Mouse (Mus musculus) cerebellum, adult 11 months (tissue): ENCODE results near the gene Ache.

Source experiments
- DNase-seq: peaks from one replicate; pipeline ENCODE4 v3.0.0; 2022

Gene Ache

DNA sequence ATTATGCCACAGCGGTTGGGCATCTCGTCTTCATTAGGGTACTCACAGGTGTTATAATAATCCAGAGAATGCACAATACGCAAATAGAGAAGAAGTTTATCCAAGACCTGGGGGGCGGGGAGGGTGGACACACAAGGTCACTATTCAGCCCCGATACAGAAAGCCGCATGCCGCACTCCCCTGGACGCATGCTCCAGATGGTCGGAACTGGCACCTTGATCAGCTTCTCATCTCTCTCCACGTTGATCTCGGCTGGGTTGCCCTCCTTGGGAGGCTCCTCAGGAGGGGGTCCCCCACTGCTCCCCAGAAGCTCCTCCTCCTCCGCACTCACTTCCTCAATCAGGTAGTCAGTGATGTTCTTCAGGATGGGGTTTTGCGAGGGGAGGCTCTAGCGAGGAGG, 9.8 kb downstream of the Ache start:
- peak; percentile 17 for DNase-seq

DNA sequence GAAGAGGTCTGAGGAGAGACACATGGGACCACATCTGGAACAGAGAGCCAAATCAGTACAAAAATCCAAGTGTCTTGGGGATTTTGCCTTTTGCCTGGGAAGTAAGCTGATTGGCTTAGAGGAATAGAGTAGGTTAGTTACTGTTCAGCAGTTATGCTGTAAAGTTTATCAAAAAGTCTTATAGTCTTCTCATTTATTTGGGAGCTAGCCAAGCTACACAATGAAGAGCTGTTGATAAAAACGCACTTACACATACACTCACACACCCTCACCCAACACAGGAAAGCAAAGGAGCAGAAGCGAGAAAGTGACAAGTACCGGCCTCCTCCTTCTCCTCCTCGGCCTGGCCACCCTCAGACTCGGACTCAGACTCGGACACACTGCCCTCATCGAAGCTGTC, 11.9 kb downstream of the Ache start:
- DNase-seq, result no peak

DNA sequence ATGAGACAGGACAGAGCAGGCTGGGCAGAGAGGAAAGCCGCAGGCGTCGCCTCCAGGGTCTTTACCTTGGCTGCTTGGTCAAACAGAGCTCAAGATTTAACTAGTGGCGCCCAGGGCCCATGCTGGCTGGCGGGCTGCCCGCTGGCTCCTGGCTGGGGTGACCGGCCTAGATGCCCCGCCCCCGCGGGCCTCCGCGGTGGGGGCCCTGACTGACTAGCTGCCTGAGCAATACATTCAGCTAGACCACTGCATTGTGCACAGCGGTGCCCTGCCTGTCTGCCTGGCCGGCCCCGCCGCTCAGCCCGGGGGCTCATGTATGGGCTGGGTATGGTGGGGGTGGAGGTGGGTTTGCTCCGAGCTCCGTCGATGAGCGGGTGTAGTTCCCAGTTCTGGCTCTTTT, 13.9 kb downstream of the Ache start:
- no peak for DNase-seq

DNA sequence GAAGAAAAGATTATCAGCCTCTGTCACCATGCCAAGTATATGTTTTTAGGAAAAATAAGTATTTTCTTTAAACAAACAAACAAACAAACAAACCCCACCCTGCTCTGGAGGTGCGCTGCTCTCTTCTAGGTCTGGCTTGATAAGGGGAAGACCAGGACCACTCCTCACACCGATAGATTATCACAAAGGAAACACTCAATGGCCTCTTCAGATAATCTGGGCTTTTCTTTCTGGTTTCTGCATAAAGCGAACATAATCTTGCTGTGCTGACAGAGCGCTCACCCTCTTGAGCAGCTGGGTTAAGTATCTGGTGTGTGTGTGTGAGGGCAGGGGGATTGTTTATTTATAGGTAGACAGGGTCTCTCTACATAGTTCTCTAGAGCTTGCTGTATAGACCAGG, 16.3 kb downstream of the Ache start:
- DNase-seq, result no peak

DNA sequence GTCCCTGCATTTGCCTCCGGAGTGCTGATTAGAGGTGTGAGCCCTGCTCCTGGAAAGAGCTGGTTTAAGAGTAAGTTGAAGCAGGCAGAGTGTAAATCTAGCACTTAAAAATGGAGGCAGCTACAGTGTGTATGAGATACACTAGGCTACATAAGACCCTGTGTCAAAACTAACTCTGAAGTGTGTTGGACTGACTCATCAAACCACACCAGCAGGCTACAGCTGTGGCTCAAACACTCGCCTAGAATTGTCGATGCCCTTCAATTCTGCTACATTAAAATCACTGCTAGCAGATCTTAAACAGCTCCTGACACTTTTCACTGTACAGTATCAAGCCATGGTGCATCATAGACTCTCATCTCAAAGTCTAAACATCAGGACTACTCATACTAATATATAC, 16.8 kb downstream of the Ache start:
- DNase-seq, result no peak

DNA sequence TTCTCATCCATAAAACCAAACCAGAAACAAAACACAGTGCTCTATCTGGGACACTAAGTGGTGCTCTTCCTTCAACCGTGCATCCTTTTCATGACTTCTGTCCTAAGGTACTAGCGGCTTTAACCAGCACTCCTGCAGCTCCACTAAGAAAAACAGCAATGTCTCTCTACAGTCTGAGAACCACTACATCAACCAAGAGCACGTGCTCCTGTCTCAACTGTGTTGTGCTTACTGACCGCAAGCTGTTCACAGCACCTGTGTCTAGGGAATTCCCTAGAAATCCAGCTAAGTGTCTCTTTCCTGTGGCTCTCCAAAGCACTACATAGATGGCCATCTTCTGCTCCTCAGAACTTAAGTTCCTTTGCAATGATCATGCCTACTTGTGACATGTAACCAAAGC, 17.5 kb downstream of the Ache start:
- no peak for DNase-seq

DNA sequence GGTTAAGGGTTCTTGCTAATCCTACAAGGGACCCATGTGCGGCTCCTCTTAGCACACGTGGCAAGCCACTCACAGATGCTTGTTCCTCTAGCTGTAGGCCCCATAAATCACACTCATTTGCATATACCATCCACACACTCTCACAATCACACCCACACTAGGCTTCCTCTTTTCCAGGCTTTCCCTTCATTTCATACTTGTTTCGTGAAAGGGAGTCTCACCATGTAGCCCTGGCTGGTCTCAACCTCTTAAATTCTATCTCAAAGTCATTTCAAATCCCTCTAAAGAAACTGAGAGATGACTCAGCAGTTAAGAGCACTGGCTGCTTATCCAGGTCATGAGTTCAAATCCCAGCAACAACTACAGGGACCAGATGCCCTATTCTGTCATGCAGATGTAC, 18.5 kb downstream of the Ache start:
- DNase-seq, result no peak

DNA sequence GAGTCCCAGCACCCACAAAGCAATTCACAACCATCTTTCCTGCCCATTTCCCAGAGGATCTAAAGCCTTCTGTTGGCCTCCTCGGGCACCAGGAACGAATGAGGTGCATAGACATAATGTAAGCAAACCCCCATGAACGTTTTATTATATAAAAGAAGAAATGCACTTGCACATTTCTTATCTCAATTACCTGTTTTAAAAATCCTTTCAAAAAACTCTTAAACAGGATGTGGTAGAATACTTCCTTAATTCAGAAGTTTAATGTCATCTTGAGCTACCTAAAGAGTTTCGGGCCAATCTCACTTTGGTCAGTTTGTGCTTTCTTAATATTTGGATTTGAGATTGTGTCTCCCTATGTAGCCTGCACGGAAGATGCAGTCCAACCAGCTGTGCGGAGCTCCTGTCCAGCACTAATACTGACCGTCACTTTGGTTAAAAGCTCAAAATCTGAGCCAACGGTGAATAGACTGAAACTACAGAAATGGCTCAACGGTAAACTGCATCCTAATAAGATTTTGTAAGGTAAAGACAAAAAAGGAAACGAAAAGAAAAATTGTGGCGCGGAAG, 19.2 kb downstream of the Ache start:
- DNase-seq, result no peak

DNA sequence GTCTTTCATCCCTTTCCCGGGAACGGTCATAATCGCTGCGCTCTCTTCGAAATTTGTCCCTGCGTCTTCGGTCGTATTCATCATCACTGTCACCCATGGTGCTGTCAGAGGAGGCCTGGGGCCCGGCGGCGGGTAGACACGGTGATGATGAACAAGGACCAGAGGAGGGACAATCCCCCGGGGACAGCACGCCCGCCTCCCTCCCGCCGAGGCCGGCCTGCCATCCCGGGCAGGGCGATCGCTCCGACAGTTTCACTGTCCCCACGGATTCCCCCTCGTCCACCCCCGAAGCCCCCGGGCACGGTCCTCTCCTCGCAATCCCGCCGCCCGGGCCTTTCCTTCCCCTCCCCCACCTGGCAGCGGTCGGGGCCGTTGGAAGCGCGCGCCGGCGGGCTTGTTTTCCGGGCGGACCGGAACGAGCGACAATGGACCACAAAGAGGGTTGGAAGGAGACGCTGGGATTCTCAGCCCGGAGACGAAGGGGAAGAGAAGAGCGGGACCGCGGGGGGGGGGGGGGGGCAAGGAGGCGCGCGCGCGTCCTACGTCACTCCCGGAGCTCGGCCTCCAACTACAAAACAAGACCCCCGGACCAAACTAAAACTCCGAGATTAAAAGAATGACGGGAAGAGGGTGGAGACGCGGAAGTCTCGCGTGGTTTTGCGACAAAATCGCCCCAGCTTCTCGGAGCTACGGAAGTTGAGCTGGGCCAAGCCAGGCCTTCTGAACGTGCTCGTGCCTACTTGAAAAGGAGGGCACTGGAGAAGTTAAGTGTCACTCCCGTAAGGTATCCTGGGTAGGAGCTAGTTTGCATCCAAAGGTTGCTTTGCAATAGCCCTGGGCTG, 20.0 kb downstream of the Ache start, which contains the start of gene Srrt:
Gene Srrt, minus strand, starts transcription at position 604 of the 842 bp plus-strand sequence.
- DNase-seq, result peak; percentile 86

DNA sequence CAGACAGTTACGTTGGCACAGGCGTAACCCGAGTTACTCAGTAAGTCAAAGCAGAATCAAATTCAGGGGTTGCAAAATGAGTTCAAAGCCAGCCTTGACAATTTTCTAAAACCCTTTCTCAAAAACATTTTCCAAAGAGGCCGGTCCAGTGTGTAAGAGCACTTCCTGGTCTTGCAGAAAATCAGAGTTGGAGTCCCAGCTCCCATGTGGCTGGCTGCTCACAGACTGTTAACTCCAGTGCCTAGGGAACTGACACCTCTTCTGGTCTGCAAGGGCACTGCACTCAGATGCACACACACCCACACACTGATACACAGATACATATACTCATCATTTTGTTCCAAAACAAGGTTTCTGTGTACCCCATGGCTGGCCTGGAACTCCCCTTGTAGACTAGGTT, 21.0 kb downstream of the Ache start:
- DNase-seq, result no peak

DNA sequence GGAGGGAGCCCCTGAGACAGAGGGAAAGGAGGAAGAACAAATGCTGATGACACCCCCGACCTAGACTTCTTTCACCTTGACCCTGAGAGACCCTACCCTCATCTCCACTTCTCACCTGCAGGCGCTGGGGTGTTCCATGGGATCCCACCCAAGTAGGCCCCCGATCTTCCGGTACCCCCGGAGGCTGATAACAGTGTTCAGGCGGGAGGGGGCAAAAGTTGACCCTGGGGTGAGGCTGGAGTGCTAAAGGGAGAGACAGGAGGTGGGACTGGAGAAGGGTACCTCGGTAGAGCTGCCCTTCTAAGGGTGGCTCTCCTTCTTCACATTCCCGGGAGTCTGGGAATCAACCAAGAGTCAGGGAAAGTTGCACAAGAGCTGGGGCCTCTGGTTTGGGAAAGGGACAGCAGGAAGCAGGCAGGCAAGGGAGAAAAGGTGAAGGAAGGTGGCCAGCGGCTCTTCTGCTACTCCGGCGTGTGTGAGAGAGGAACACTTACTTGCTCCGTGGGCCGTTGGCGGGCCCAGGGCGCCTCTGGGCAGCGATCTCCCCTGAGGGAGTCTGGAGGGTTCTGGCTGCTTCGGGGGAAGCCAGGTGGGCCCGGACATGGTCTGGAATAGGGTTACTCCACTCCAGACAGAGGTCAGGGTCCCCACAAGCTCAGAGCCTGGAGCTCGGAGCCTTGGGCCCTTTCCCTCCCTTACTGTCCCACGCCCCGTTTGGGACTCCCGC, 26.3 kb downstream of the Ache start:
- no peak for DNase-seq

DNA sequence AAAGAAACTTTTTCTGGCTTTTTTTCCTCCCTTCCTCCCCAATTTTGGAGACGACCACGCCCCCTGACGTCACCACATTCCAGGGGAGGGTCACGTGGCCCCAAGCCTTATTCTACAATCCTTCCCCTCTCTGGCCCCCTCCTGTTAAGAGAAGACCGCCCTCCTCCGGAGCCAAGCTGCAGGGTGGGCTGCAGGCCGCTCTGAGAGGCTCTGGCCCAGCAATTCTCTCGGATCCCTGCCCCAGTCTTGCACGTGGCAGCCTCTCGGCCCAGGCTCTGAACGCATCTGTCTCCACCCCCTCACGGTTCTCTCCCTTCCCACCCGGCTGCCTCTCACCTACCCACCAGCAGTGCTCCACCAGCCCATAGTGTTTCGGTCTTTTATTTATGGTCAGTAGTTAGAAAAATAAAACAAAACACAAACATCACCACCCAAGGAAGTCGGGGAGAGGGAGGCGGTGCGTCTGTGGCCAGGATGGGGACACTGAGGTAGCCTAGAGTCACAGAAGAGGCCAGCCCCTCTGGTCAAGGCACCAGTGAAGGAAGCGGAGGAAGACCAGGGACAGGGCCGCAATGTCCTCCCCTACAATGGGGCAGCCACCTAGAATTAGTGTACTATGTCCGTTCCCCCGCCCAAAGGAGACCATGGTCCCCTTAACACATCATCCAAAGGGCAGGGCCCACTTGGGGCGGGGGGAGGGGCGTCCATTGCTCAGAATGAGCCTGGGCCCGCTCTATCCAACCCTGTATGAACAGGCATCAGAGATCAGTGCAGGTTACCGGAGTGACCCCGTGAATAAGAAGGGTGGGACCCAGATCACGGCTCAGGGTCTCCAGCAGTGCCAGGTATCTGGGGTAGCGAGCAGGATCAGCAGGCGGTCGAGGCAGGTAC, 27.1 kb downstream of the Ache start, which contains the start of gene Trip6:
Gene Trip6, minus strand, starts transcription at position 212 of the 891 bp plus-strand sequence.
- no peak for DNase-seq

DNA sequence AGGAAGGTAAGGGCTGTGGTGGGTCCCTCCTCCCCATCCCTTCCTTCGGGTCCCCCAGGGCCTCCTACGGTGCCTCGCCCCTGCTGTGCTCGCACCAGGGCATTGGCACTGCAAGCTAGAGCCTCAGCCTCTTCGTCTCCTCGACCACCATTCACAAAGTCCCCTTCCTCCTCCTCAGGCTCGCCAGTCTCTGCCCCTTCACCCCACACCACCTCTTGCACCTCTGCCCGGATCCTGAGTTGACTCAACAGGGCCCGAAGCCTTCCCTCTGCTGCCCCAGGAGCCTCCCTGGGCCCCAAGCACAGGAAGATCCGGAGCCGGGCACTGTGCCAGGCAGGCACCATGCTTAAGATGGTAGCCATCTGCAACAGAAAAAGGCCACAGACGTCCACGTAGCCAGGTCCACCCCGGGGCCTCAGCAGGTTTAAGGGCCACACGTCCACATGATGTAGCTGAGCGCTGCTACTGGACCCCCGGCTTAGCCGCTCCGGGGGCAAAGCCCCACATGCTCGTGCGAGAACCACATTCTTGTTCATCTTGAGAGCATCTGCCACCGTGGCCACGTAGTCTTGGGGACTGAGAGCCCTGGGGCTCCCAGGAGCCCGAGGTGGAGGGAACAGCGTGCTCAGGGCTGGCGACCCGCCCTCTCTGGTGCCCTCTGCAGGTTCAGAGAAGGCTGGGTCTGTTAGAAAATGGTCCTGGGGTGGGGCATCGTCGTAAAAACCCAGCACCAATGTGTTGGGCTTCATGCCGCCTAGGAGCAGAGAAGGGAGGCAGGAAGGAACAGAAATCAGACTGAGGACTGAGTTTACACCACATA, 28.0 kb downstream of the Ache start:
- no peak for DNase-seq

DNA sequence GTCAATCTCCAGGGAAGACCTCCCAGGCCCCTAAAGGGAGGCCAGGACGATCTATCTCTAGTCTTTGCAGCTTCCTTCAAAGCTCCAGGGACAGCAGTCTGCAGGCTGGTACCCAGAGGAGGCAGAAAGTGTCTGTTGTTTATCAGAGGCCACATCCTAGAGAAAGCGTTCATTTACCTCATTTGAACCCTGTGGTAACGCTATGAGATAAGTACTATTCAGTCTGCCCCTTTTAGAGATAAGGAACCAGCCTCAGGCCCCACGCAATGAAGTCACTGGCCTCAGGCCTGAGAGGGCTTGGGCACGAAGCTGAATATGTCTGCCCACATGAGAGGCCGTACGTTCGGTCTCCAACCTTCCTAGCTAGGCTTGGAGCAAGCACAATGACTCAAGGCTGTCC, 30.0 kb downstream of the Ache start:
- no peak for DNase-seq

DNA sequence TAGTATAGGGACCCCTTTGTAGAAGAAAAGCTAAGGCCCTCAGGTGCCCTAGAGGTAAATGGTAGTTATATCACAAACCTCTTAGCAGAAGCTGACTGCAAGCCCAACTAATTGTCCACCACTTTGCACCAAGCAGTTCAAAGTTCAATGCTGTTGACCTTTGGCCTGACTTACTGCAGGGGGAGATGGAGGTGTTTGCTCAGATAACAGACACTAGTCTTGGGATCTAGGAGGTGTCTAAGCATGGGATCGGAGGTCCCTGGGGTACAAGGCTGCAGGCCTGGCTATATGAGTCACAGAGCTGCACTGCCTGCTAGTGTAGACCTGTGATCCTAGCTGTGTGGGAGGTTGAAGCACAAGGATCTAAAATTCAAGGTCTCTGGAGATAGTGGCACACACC, 31.3 kb downstream of the Ache start:
- DNase-seq, result no peak

DNA sequence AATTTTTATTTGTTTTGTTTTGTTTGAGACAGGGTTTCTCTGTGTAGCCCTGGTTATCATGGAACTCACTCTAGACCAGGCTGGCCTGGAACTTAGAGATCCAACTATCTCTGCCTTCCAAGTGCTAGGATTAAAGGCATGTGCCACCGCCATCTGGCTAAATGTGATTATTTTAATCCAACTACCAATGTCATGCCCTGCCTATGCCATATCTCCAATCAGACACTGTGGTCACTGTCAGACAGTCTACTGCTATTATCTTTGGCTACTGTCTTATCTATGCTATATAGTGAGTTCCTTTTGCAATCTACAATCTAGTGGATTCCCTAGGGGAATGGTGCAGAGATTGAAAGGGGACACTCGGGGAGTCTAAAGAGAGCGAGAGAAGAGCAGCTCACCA, 33.7 kb downstream of the Ache start:
- no peak for DNase-seq

DNA sequence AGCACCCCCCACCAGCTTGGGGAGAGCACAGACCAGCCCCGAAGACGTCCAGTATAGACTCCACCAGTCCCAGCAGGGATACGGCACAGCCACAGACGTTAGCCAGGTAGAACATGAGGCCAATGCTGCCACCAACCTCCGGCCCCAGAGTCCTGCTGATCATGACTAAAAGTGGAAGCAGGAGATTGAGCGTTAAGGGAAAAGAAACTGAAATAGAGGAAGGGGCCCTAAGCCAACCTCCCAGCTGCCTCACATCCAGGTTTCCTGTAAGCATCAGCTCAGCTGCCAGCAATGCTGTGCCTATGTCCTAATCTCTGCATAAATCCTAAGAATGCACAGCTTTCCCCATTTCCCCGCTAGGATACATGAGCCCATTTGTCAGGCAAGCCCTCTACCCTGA, 43.6 kb downstream of the Ache start:
- DNase-seq, result no peak

DNA sequence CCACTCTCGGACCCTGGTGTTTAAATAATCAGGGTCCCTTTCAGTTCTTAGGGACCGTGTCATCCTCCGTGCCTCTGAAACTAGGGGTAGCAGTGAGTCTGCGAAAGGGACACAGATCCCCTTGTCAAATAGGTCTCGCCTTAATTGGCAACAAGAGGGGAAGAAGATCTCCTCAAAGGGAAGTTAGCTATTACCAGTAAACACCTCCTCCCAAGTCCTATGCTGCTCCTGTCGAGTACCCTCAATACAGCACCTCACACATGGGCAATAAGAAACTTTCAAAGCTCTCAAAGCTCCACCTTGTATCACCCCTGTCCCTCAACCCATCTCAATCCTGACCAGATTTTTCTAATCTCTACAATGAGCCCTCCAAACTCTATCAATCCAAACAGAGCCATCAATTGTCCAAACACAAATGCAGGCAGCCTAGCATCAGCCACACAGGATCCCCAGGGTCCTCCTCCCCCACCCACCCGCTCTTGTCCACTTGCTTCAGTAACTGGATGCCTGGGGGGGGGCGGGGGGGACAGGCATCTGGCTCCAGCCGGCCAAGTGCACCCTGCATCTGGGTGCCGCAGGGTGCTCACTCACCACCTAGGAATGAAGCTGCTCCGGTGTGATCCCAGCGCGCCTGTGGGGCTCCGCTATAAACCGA, 45.7 kb downstream of the Ache start:
- no peak for DNase-seq

DNA sequence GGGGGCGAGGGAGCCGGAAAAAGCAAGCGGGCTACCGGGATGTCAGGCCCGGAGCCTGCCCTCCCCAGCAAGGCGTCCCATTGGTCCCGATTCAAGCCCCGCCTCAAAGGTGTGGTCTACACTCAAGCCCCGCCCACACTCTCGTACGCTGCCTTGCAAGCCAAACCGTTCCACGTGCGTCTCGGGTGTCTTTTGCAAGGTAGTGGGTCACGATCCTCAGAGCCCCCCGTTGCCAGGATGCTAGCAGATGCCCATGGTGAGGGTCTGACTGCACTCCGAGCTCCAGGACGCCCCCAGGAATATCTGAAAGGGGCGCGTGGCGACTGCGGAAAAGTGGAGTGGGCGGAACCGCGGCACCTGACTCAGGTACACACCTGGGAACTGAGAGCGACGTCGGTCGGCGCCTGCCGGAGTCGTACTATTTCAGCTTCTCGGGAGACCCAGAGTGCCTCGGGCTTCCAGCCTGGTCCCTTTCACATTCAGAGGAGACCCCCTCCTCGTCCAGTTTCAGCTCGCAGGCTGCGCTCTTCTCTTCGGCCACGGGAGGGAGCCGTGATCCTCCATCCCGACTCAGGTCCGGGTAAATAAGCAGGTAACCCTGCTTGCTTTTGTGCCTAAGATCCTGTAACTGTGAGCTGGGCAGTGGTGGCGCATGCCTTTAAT, 46.3 kb downstream of the Ache start, which contains the start of gene Slc12a9:
Gene Slc12a9, minus strand, starts transcription at position 86 of the 663 bp plus-strand sequence.
- DNase-seq, result peak; percentile 93

DNA sequence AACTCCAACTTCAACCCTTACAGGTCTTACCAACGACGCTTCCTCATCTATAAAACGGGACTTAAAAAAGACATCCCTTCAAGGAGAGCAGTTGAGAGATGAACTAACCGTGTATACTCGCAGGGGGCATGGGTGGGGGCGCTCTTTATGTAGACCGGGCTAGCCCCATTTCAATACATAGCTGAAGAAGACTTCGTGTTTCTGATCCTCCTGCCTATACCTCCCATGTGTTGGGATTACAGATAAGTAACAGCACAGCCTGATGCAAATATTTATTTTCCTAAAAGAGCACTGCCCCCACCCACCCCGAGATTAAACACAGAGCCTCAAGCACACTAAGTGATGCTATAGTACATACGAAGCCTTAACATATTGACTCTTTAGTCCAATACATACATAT, 47.0 kb downstream of the Ache start:
- DNase-seq, result no peak

DNA sequence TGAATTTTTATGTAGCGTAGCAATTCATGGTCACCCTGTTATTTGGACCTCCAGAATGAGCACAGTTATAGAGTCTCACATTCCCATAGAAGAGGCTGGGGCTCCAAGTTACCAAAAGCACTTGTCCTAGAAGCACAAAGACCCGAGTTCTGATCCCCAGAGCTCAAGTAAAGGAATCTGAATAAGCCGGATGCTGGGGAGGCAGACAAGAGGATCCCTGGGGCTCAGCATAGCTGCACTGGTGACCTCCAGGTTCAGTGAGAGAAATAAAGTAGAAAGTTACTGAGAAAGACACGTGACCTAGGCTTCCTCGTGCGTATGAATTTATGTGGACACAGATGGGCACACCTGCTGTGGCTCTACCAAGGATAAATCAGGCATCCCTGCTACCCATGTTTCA, 47.7 kb downstream of the Ache start:
- DNase-seq, result no peak
